Mouse (Mus musculus) gastrocnemius, adult 2 months (tissue): Measurements from ENCODE around the gene Slc6a21. TPM values are rescaled to one million over a fixed set of nuclear protein-coding genes. Genes with fewer than 3 reads are reported as not detected.

ENCODE experiments used
- DNase-seq: peaks from one replicate; pipeline ENCODE4 v3.0.0; 2022
- H3K27ac ChIP-seq: fragments of 200-600 bp; 2 replicates; pipeline ENCODE4 v1.8.1; 2022; ENCODE audit warnings: mild to moderate bottlenecking
- H3K4me3 ChIP-seq: fragments of 200-600 bp; 2 replicates; pipeline ENCODE4 v1.8.1; 2022; ENCODE audit warnings: mild to moderate bottlenecking, moderate library complexity
- CTCF ChIP-seq: fragments of 200-600 bp; IDR thresholded peaks from 2 replicates; pipeline ENCODE4 v1.8.1; 2022; ENCODE audit warnings: antibody characterized with exemption, mild to moderate bottlenecking, moderate library complexity
- intact Hi-C: fragments of 180-260 bp; cut with DNase I; formaldehyde crosslinking; loops from one replicate; pipeline ENCODE4 v1.15.1; 2025
- long read RNA-seq, 2 experiments: library from polyadenylated mRNA; stranded (forward); transcript quantifications; one replicate each; pipeline ENCODE4 v2.0.0; 2021
- total RNA-seq, 2 experiments: library from RNA; stranded (reverse); gene quantifications; 2 replicates each; pipeline ENCODE4 v1.2.3; 2021

Gene Slc6a21
- total RNA-seq = not detected
- long read RNA-seq, experiment 1 = 0 reads
- long read RNA-seq, experiment 2 = 0 reads

GRCm38 (mm10) chr7:45277136-45277760, at the start of gene Slc6a21:
Gene Slc6a21 (plus strand): TSS chr7:45277513.
- Histone ChIP-seq H3K4me3 (peak within 1 kb of the TSS; percentile 78), H3K27ac (peak within 1 kb of the TSS; percentile 66)
- peak; percentile 97; the same call in 1 of the 2 replicates for TF ChIP-seq CTCF
- intact Hi-C loops = loop anchor here (2.0 kb wide), 1 partner anchor 22 kb away; no protein-coding TSS in a partner anchor
- DNase-seq = peak; percentile 85

- Histone ChIP-seq H3K4me3 (no peak overlapping the region), H3K27ac (no peak overlapping the region)
- intact Hi-C loops = no loop called here
- DNase-seq = no peak
- no peak for TF ChIP-seq CTCF
These were observed 48.8 kb upstream of the Slc6a21 start for GRCm38 (mm10) chr7:45228548-45228947.

- intact Hi-C loops = no loop called here
- Histone ChIP-seq H3K4me3 (no peak overlapping the region), H3K27ac (no peak overlapping the region)
- TF ChIP-seq CTCF = no peak
- no peak for DNase-seq
These were observed 48.3 kb upstream of the Slc6a21 start for GRCm38 (mm10) chr7:45229046-45229445.

- TF ChIP-seq CTCF = no peak
- Histone ChIP-seq H3K4me3 (no peak overlapping the region), H3K27ac (no peak overlapping the region)
- intact Hi-C loops = no loop called here
- no peak for DNase-seq
These were observed 47.7 kb upstream of the Slc6a21 start for GRCm38 (mm10) chr7:45229459-45230203.

GRCm38 (mm10) chr7:45231192-45231591, 46.1 kb upstream of the Slc6a21 start:
- TF ChIP-seq CTCF = no peak
- Histone ChIP-seq H3K27ac (no peak overlapping the region), H3K4me3 (no peak overlapping the region)
- intact Hi-C loops = no loop called here
- no peak for DNase-seq

GRCm38 (mm10) chr7:45231941-45232340, 45.4 kb upstream of the Slc6a21 start:
- intact Hi-C loops = no loop called here
- H3K4me3 ChIP-seq = no peak overlapping the region
- no peak for DNase-seq
- no peak for TF ChIP-seq CTCF
- no peak overlapping the region for H3K27ac ChIP-seq

GRCm38 (mm10) chr7:45232716-45233465, 44.4 kb upstream of the Slc6a21 start:
- H3K4me3 ChIP-seq = no peak overlapping the region
- no peak for DNase-seq
- intact Hi-C loops = no loop called here

GRCm38 (mm10) chr7:45233580-45234332, 43.6 kb upstream of the Slc6a21 start:
- no peak for TF ChIP-seq CTCF
- Histone ChIP-seq H3K4me3 (peak overlapping the region; percentile 66), H3K27ac (no peak overlapping the region)
- intact Hi-C loops = no loop called here
- no peak for DNase-seq

More at GRCm38 (mm10) chr7:45232716-45233465, 44.4 kb upstream of the Slc6a21 start:
- H3K27ac ChIP-seq = no peak overlapping the region
- no peak for TF ChIP-seq CTCF

- intact Hi-C loops = no loop called here
- peak overlapping the region; percentile 40; the same call in 1 of the 2 replicates for H3K27ac ChIP-seq
- H3K4me3 ChIP-seq = peak overlapping the region; percentile 66
- no peak for TF ChIP-seq CTCF
- no peak for DNase-seq
These were observed 42.9 kb upstream of the Slc6a21 start for GRCm38 (mm10) chr7:45234333-45234841.

GRCm38 (mm10) chr7:45234922-45235571, 42.3 kb upstream of the Slc6a21 start:
- DNase-seq = peak; percentile 39
- intact Hi-C loops = no loop called here
- Histone ChIP-seq H3K4me3 (peak overlapping the region; percentile 66), H3K27ac (peak overlapping the region; percentile 41; the same call in 1 of the 2 replicates)
- TF ChIP-seq CTCF = no peak

GRCm38 (mm10) chr7:45235656-45236180, 41.6 kb upstream of the Slc6a21 start:
- H3K27ac ChIP-seq = peak overlapping the region; percentile 41; the same call in 1 of the 2 replicates
- no peak for DNase-seq
- intact Hi-C loops = no loop called here
- no peak for TF ChIP-seq CTCF
- peak overlapping the region; percentile 66 for H3K4me3 ChIP-seq
